Mouse (Mus musculus) liver, adult (tissue): Measurements from ENCODE around the gene Prcd.
A peak's percentile ranks its signal among the peaks of the same experiment; 100 is the strongest.

Experiments used
- GATA4 ChIP-seq: IDR thresholded peaks from 2 replicates; pipeline ENCODE4 v1.6.1; 2014; ENCODE audit warnings: mild to moderate bottlenecking, low read length; ENCODE audit not compliant: insufficient replicate concordance

Gene Prcd

DNA sequence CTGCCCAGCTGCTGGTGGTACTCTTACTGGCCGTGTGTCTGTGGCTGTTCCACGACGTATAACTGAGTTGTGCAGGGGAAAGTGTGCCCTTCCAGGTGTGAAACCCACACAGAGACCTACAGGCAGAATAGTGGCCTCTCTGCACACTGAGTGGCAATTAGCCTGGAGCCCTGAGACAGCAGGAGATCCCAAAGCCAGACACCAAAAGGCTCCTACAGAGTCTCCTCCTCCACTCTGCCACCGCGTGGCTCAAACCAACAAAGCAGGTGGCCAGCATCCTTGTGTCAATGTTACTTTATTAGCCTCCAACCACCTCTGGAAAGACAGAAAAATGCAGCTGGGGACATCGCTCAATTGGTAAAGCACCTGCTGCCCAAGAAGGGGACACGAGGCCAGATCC, 15.5 kb downstream of the Prcd start:
- no peak for TF ChIP-seq GATA4

DNA sequence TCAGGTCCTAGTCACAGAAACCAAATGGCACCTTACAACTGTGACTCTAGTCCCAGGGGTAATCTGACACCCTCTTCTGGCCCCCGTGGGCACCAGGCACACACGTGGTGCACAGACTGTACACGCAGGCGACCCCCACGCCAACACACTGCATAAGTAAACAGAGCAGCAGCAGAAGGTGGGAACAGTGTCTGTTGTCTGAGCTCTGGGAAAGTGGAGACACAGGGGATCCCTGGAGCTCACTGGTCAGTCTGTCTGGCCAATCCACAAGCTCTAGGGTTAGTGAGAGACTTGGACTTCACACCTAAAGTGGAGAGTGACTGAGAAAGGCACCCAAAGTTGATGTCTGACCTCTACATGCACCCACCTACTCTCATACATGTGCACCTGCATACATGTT, 16.0 kb downstream of the Prcd start:
- no peak for TF ChIP-seq GATA4

DNA sequence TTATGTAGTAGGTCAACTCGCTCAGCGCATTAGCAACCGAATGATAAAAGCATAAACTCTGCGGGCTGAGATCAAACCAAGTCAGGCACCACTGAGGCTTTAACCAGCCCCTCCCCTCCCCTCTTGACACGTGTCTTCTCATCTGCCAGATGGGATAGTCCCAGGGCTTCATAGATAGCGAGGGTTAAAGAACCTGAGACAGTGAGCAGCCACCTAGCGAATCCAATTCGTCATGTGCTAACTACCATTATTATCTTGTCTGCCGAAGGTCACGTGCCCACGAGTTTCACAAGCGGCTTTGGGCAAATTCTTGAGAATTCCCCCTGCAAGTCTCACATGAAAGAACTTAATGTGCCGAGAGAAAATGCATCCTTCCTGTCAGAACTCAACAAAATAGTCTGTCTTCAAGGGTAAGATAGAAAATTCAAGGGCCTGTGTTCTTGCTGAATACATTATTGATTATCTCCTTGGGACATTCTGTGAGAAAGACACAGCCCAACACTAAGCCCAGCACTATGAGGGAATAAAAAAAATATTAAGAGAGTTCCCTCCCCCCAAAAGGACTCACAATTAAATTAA, 16.5 kb downstream of the Prcd start:
- no peak for TF ChIP-seq GATA4

DNA sequence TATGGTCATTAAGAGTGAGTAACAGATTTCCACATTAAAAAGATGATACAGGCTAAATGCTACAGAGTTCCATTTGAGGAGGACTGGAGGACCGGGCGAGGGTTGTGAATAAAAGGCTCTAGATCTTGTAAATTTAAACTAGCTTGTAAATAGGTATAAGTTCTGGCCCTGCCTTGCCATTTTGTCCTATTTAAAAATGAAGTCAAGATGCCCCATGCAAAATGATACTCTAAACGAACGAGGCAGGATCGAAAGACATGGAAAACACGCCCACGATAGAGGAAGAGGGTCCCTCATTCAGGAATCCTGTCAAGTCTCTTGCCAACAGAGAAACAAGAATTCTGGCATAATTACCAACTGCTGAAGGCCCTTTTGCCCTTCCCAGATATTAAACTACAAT, 17.1 kb downstream of the Prcd start:
- no peak for TF ChIP-seq GATA4

DNA sequence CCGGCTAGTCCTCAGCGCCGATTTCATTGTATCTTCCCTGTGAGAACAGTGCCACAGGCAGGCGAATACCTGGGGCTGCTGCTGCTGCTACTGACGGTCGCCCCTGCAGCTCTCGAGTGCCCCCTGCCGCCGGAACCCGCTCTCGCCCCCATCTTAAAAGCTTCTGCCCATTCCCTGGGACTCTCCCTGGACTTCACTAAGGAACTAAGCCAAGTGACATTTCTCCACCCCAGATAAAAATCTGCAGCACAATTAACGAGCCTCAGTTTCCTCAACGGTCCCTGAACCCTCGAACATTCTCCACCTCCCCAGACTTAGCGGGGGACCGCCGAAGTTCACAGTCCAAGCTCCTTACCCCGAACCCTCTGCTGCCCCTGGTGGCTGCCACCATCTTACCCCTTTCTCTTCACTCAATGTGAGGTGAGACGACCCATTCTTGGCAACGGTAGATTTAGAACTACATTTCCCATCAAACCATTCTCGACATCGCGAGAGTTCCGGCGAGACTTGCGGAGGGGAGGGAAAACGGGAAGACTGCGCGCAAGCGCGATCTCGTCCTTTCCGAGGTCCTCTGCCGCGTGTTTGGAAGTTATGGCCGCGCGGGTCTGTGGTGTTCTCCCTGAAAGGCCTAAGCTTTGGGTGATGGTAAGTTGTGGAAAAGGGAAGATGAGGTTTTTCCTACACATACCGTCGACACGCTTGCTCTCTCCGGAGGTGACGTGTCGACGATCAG, 17.9 kb downstream of the Prcd start:
- TF ChIP-seq GATA4 = peak; percentile 13; the same call in 1 of the 2 replicates

DNA sequence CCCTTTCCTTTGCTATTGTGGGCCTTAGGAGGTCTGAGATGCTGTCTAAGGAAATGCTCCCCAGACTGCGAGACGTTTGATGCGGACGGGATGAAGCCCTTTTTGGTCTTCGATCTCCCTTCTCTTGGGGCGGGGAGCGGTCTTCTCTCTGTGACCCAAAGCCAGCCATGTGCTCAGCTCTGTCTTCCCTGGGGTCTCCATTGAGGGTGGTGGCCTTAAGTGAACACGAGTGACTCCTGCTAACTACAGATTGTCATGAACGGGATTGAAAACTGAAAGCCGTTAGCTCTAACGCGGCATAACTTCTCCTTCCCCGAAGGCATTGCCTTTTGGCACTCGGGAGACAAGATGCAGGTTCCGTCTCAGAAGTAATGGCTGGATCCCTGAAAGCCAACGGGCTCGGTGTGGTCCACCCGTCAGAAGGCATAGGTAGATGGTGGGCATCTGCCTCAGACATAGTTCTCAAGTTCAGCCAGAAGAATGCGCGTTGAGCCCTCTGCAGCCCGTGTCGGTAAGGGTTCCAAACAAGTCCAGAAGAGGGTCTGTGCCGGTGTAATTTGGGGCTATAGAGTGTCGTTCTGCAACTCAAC, 18.6 kb downstream of the Prcd start:
- TF ChIP-seq GATA4 = no peak

DNA sequence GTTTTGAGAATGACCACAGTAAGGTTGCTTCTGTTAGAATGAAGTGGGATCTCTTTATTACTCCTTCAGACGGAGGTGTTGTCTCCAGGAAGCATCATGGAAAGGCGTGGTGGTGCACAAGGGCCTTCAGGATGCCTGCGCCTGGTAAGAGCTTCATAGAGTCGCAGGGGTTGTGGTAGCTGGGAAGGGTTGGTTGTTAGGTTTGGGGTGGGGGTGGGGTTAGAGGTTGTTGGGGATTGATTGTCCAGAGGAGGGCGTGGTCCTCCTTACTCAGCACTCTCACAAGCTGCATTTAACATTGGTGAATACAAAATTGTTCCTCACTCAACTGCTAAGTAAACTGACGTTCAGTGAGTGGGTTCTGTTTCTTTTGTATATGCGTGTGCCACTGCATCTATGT, 19.3 kb downstream of the Prcd start:
- no peak for TF ChIP-seq GATA4

DNA sequence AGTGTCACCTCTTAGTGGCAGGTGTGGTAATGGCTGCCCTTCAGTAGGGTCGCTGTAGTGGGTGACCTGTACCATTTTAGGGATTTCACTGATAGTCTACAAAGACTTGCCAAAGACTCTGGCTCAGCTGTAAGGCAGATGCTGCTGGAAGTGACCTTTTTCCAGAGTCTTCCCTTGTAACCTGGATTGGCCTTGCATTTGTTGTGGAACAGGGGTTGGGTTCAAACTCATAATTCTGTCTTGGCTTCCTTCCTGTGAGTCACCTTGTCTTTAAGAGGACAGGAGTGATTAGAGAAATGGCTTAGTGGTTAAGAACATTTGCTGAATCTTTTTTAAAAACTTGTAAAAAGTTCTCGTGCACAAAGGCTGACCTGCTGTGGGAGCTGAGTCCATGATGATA, 20.1 kb downstream of the Prcd start:
- TF ChIP-seq GATA4 = no peak

DNA sequence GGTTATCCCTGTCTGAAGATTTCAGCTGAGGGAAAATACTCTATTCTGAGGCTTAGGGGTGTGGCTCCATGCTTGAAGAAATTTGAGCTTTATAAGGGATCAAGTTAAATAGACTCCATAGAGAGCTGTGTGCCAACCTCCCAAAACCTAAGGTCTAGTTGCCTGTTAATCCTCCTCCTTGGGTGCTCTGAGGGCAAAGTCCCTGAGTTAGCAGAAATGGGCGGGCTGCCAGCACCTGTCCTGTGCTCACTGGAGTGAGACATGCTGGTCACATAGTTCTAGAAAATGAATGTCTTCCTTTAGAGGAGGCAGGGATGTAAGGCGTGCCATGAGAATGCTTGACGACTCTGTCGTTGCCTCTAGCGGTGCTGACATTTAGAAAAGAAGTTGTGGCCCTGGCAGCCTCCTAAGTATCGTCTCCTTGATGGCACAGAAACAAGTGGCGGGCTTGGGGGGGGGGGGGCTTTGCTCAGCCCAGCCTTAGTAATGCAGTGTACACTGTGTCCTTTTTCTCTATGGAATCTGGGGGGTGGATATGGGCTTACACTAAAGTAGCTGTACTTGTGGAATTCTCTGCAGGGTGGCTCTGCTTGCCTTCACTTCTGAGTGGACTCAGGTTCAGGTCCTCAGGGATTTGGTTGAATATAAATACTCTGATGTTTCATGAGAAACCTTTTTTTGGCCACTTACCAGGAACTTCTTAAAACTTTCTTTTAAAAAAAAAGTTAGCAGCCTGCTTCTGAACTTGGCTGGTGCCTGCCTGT, 21.5 kb downstream of the Prcd start:
- TF ChIP-seq GATA4 = no peak

DNA sequence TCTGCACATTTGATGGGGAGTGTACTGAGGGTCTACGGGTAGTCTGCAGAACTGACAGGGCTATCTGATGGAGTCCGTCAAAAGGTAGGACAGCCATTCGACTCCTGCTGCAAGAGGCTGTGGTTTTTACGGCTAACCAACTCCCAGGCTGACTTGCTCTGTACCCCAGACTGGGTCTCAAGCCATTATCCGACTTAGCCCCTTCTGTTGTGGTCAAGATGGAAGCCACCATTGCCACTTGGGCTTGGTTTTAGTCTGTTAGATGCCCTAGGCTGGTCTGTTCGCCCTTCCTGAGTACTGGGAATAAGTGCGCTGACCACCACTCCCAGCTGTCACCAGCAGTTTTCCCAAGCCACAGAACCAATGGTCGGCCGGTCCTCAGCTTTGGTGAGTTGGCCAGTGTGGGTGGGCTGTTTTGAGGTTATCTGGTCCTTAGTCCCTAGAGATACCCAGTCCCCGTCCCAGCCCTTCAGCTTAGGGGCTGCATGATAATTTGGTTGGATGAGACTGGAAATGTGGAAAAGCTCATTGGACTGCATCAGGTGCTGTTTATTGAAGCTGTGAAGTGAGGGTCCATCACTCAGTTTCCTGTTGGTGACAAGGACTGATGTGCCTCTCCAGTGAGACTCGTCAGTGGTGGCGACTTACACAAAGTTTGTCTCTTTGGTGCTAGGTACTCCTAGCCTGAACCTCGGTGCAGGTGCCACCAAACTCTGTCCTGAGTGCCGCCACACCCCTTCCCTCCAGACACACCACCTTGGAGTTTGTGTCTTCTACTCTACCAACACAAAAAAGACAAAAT, 23.0 kb downstream of the Prcd start:
- TF ChIP-seq GATA4 = no peak

DNA sequence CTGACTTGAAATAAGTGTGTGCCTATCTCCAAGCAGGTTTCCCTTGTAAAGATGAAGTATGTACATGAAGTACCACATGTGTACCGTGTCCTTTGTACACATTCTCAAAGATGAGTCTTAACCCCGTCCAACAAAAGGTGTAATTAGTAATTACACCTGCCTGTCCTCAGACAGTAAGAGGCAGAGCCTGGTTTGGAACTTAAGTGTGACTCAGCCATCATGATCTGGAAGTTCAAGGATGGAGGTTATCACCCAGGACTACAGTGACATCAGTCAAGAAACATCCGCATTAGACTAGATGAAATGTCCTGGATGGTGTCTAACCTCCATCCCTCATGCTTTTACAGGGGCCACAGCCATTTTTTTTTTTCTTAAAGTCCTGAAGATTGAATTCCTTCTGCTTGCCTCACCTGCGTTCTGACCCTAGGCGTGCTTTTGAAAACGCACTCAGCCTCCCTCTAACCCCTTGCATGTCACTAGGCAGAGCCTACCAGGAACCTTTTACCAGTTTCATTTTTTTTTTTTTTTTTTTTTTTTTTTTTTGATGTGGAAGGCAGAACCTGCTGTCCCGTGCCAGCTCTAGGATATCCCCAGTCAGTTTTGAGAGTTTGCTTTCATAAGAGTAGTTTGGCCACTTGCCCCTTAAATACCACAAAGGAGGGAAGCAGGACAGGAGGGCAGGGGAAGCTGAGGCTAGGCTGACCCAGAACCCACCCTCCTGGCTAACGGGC, 24.5 kb downstream of the Prcd start:
- no peak for TF ChIP-seq GATA4

DNA sequence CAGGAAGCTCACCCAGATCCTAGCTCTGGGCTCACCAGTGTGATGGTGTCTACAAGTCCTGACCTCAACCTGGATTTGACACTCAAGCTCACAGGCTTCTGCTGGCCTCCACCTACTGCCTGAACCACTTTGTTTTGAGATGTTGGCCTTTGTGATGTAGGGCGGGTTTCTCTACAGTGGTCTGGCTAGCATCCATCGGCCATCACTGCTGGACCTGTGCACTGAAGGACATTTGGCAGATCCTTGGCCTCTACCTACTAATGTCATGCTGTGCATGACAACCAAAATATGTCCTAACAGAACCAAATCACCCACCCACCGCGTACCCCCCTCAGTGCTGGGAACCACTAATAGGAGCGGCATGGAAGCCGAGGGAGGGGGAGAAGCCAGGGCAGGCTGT, 25.8 kb downstream of the Prcd start:
- no peak for TF ChIP-seq GATA4

DNA sequence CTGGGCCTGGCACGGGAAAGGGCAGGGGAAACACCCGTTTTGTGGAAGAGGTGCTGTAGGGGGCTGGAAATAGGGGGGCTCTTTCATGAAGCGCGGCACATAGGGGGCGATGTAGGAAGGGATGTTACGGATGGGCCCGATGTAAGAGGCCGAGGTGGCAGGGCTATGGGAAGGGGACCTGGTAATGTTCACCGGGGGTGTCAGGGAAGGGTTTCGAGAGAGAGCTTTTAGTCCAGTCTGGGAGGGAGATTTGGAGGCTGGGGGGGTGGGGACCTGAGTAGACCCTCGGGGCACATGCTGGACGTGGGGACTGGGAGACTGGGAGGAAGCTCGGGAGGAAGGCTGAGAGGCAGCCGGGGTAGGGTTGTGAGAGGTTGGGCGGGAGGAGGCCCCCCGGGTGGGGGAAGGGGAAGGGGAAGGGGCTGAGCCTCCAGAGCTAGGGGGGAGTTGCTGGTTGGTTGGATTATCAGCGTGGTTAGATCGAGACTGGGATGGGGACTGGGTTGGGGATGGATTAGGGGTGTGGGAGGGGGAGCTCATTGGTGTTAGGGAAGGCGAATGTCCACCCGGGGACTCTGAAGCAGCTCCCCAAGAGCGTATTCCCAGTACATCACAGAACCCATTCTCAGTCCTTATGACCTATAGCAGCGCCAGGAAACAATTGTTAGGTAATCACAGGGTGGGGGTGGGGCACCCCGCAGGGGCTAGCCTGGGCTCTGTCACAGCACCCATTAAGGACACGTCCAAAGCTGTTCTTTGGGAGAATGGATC, 27.2 kb downstream of the Prcd start:
- TF ChIP-seq GATA4 = no peak

DNA sequence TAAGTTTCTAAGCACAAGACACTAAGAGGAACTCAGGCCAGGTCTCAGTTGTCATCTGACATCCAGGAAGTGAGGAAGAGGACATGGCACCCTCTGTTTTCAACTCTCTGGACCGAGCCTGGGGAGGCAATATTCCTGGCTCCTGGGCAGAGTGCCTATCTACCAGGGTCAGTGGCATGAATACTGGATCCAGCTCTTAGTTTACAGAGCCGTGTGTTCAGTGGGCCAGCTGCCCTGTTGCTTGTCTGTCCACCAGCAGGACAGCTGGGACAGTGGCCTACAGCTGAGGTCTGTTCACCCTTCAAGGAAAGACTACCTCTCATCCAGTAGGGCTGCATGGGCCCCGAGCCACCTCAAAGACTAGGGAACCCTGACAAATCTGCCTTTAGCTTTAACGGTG, 27.8 kb downstream of the Prcd start:
- peak; percentile 60; the same call in 1 of the 2 replicates for TF ChIP-seq GATA4
